Mouse (Mus musculus): Measurements from ENCODE around the gene Ap1ar.
"Not testable (repeated sequence)": the region's sequence is repeated elsewhere in the genome, so short reads cannot be mapped to it uniquely, and the experiment has no call there.

Gene Ap1ar

GRCm38 (mm10) chr3:127791595-127792561 is 45.4 kb downstream of the Ap1ar start:
- no peak for DNase-seq

- DNase-seq, result peak; percentile 10
Observed at GRCm38 (mm10) chr3:127791056-127791483, 46.3 kb downstream of the Ap1ar start.

- DNase-seq, result peak; percentile 14
Observed at GRCm38 (mm10) chr3:127790234-127791055, 46.9 kb downstream of the Ap1ar start.

GRCm38 (mm10) chr3:127789500-127790191 is 47.7 kb downstream of the Ap1ar start, which contains the start of gene Tifa:
Tifa (plus strand) TSS chr3:127789805.
- DNase-seq, result peak; percentile 58

GRCm38 (mm10) chr3:127788919-127789318 is 48.4 kb downstream of the Ap1ar start:
- no peak for DNase-seq

GRCm38 (mm10) chr3:127788038-127788437 is 49.3 kb downstream of the Ap1ar start:
- DNase-seq, result no peak

GRCm38 (mm10) chr3:127787032-127787431 is 50.3 kb downstream of the Ap1ar start:
- no peak for DNase-seq

GRCm38 (mm10) chr3:127783680-127784079 is 53.6 kb downstream of the Ap1ar start:
- DNase-seq, result not testable (repeated sequence)

- DNase-seq, result no peak
Observed at GRCm38 (mm10) chr3:127782921-127783320, 54.4 kb downstream of the Ap1ar start.

- DNase-seq, result no peak
Observed at GRCm38 (mm10) chr3:127780921-127781320, 56.4 kb downstream of the Ap1ar start.

GRCm38 (mm10) chr3:127780021-127780644 is 57.2 kb downstream of the Ap1ar start, which contains the start of gene Alpk1:
Alpk1 (minus strand) TSS chr3:127780527.
- DNase-seq, result no peak

GRCm38 (mm10) chr3:127769146-127769545 is 68.2 kb downstream of the Ap1ar start:
- DNase-seq, result no peak

GRCm38 (mm10) chr3:127765971-127766370 is 71.4 kb downstream of the Ap1ar start:
- DNase-seq, result no peak

GRCm38 (mm10) chr3:127764541-127764940 is 72.8 kb downstream of the Ap1ar start:
- no peak for DNase-seq

- peak; percentile 27 for DNase-seq
Observed at GRCm38 (mm10) chr3:127763076-127763612, 74.2 kb downstream of the Ap1ar start.

GRCm38 (mm10) chr3:127762403-127762802 is 74.9 kb downstream of the Ap1ar start:
- no peak for DNase-seq

GRCm38 (mm10) chr3:127759212-127759611 is 78.1 kb downstream of the Ap1ar start:
- no peak for DNase-seq

- no peak for DNase-seq
Observed at GRCm38 (mm10) chr3:127758806-127759205, 78.5 kb downstream of the Ap1ar start.

GRCm38 (mm10) chr3:127757886-127758301 is 79.4 kb downstream of the Ap1ar start:
- no peak for DNase-seq

Measured in cerebellum, adult 9-11 months (tissue).